Mouse (Mus musculus): ENCODE results near the gene Stard3. TPM values are rescaled to one million over a fixed set of nuclear protein-coding genes. Genes with fewer than 3 reads are reported as not detected.

Stard3 gene
- polyA plus RNA-seq, 1 experiment from 2014 or later, result 42.7 TPM

DNA sequence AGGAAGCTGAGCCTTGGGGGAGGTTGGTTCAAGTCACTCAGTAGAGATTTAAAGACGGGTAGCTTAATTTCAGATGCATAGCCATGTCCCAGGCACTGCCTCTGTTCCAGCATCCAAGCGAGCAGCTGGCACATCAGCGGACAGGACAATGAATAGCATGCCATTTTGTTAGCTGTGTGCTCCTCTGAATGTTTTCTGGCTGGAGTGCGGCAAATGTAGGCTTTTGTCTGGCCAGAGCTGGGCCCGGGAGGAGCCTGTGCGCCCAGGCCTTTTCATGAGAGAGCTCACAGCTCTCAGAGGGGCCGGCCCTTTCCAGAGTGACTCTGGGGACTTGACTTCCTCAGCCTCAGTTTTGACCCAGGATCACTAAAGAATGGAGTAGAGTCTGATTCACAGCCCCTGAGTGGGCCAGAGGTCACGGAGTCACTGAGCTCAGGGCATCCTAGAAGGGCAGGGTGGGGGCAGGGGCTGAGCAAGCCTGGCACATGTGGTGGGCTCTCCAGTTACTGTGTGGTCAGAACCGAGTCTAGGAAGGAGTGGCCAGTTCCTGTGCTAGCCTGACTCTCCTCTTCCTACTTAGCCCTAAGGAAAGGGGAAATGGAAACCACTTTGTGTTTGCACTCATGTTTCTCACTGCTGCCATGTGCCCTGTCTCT is 2.8 kb downstream of the Stard3 start:
- WGBS, result 70% methylated on average over 9 of the region's 9 CpGs
- H3K27ac ChIP-seq (ENCODE audit: low read depth), result no peak overlapping the region

GRCm38 (mm10) chr11:98363817-98364216 is 5.6 kb downstream of the Stard3 start:
- no peak for TF ChIP-seq CTCF (IDR thresholded peaks at IDR 0.05; ENCODE audit: low read depth)
- H3K4me1 ChIP-seq (ENCODE audit: insufficient read depth), result 0 out of 2 replicates have a peak, but pooled peaks cover 7% of the 10 kb centered on the region

More for the DNA sequence above, 2.8 kb downstream of the Stard3 start:
- DNase-seq (no peak), ATAC-seq (ENCODE audit: insufficient read depth) (no peak)
- Histone ChIP-seq H3K27me3 (ENCODE audit: insufficient read depth, low read length) (no peaks in the 10 kb centered on the region), H3K4me1 (ENCODE audit: insufficient read depth) (peaks cover 18% of the 10 kb centered on the region), H3K9me3 (ENCODE audit: low read depth, low read length) (no peaks in the 10 kb centered on the region), H3K36me3 (ENCODE audit: insufficient read depth) (no peaks in the 10 kb centered on the region), H3K9ac (peak overlapping the region; percentile 20; the same call in 1 of the 2 replicates), H3K4me2 (no peak overlapping the region), H3K4me3 (ENCODE audit: low read depth, low read length) (no peak overlapping the region)
- TF ChIP-seq CTCF (IDR thresholded peaks at IDR 0.05; ENCODE audit: low read depth), result no peak

DNA sequence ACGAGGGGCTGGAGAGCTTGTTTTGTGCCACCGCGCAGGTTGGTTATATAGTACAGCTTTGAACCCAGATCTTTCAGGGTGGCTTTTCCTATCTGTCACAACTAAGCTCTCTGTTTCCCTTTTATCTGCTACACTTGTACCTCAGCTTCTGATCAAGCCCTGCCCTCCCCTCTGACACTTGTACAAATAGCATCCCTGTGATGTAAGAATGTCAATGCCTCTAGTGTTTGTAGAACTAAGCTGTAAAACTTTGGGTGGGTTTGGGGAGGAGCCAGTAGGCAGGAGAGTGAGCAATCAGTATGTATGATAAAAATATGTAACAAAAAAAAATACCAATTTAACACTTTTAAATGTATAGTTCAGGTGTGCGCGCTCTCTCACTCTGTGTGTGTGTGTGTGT is 6.2 kb downstream of the Stard3 start:
- ATAC-seq (ENCODE audit: insufficient read depth), result no peak
- H3K9me3 ChIP-seq (ENCODE audit: low read depth, low read length), result no peaks in the 10 kb centered on the region
- H3K4me1 ChIP-seq (ENCODE audit: insufficient read depth), result 0 out of 2 replicates have a peak, but pooled peaks cover 2% of the 10 kb centered on the region
- no peak overlapping the region for H3K4me3 ChIP-seq (ENCODE audit: low read depth, low read length)
- H3K27ac ChIP-seq (ENCODE audit: low read depth), result peak overlapping the region; percentile 33; the same call in 1 of the 2 replicates
- no peak overlapping the region for H3K9ac ChIP-seq
- no peak for DNase-seq
- no peaks in the 10 kb centered on the region for H3K27me3 ChIP-seq (ENCODE audit: insufficient read depth, low read length)
- 80% methylated on average over 5 of the region's 5 CpGs for WGBS
- 0 out of 2 replicates have a peak overlapping the region, but pooled peaks have one; percentile 22 for H3K4me2 ChIP-seq
- no peak for TF ChIP-seq CTCF (IDR thresholded peaks at IDR 0.05; ENCODE audit: low read depth)
- H3K36me3 ChIP-seq (ENCODE audit: insufficient read depth), result no peaks in the 10 kb centered on the region; the same call in 1 of the 2 replicates

More at GRCm38 (mm10) chr11:98363817-98364216, 5.6 kb downstream of the Stard3 start:
- Histone ChIP-seq H3K27me3 (ENCODE audit: insufficient read depth, low read length) (no peaks in the 10 kb centered on the region), H3K4me3 (ENCODE audit: low read depth, low read length) (no peak overlapping the region), H3K4me2 (0 out of 2 replicates have a peak overlapping the region, but pooled peaks have one; percentile 22), H3K27ac (ENCODE audit: low read depth) (no peak overlapping the region), H3K9ac (no peak overlapping the region), H3K9me3 (ENCODE audit: low read depth, low read length) (no peaks in the 10 kb centered on the region), H3K36me3 (ENCODE audit: insufficient read depth) (no peaks in the 10 kb centered on the region; the same call in 1 of the 2 replicates)
- DNase-seq (no peak), ATAC-seq (ENCODE audit: insufficient read depth) (no peak)
- 57% methylated on average over 5 of the region's 5 CpGs for WGBS

DNA sequence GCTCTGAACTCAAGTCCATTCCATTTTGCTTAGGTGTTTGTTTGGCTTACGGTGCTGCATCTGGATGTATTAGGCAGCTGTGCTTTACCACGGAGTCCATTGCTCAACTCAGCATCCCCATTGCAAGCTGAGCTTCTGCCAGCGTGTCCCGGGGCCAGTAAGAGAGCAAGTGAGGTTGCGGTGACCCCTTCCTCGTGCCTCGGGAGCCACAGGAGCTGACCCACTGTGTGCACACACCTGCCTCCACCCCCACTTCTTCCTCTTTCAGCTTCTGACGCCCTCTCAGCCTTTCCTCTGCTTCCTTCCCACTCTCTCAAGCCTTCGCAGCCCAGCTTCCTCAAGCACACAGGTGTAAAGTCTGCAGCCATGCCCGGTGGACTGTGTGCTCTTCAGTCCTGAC is 8.1 kb downstream of the Stard3 start:
- Histone ChIP-seq H3K27me3 (ENCODE audit: insufficient read depth, low read length) (no peaks in the 10 kb centered on the region), H3K27ac (ENCODE audit: low read depth) (no peak overlapping the region), H3K9me3 (ENCODE audit: low read depth, low read length) (no peaks in the 10 kb centered on the region), H3K9ac (no peak overlapping the region), H3K4me3 (ENCODE audit: low read depth, low read length) (no peak overlapping the region), H3K36me3 (ENCODE audit: insufficient read depth) (no peaks in the 10 kb centered on the region; the same call in 1 of the 2 replicates), H3K4me1 (ENCODE audit: insufficient read depth) (no peaks in the 10 kb centered on the region), H3K4me2 (no peak overlapping the region)
- TF ChIP-seq CTCF (IDR thresholded peaks at IDR 0.05; ENCODE audit: low read depth), result no peak
- 61% methylated on average over 10 of the region's 10 CpGs for WGBS
- DNase-seq (no peak), ATAC-seq (ENCODE audit: insufficient read depth) (no peak)

GRCm38 (mm10) chr11:98367171-98367862 is 9.1 kb downstream of the Stard3 start:
- no peak overlapping the region for H3K4me2 ChIP-seq
- ATAC-seq (ENCODE audit: insufficient read depth), result no peak
- no peak for TF ChIP-seq CTCF (IDR thresholded peaks at IDR 0.05; ENCODE audit: low read depth)
- H3K4me1 ChIP-seq (ENCODE audit: insufficient read depth), result no peaks in the 10 kb centered on the region
- H3K27ac ChIP-seq (ENCODE audit: low read depth), result no peak overlapping the region
- H3K36me3 ChIP-seq (ENCODE audit: insufficient read depth), result no peaks in the 10 kb centered on the region; the same call in 1 of the 2 replicates
- H3K27me3 ChIP-seq (ENCODE audit: insufficient read depth, low read length), result no peaks in the 10 kb centered on the region
- no peak for DNase-seq
- H3K4me3 ChIP-seq (ENCODE audit: low read depth, low read length), result no peak overlapping the region
- 76% methylated on average over 10 of the region's 10 CpGs for WGBS
- H3K9ac ChIP-seq, result no peak overlapping the region
- no peaks in the 10 kb centered on the region for H3K9me3 ChIP-seq (ENCODE audit: low read depth, low read length)

DNA sequence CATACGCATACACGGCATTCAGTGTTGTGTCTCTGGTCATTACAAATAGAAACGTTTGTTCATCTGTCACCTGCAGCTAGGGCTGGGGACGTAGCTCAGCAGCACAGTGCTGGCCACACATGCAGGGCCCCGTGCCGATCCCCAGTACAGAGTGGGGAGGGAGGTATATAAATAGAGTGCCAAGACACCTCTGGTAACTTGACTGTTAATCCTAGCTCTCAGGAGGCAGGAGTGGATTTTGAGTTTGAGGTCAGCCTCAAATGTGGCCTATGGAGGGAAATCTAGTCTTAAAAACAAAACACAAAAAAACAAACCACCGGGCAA is 9.7 kb downstream of the Stard3 start:
- DNase-seq (no peak), ATAC-seq (ENCODE audit: insufficient read depth) (no peak)
- Histone ChIP-seq H3K4me3 (ENCODE audit: low read depth, low read length) (no peak overlapping the region), H3K4me2 (no peak overlapping the region), H3K27ac (ENCODE audit: low read depth) (no peak overlapping the region), H3K27me3 (ENCODE audit: insufficient read depth, low read length) (no peaks in the 10 kb centered on the region), H3K36me3 (ENCODE audit: insufficient read depth) (peaks cover under 1% of the 10 kb centered on the region; the same call in 1 of the 2 replicates), H3K4me1 (ENCODE audit: insufficient read depth) (no peaks in the 10 kb centered on the region), H3K9ac (no peak overlapping the region), H3K9me3 (ENCODE audit: low read depth, low read length) (no peaks in the 10 kb centered on the region)
- TF ChIP-seq CTCF (IDR thresholded peaks at IDR 0.05; ENCODE audit: low read depth), result no peak
- 73% methylated on average over 7 of the region's 7 CpGs for WGBS

GRCm38 (mm10) chr11:98369337-98369736 is 11.2 kb downstream of the Stard3 start:
- H3K27ac ChIP-seq (ENCODE audit: low read depth), result no peak overlapping the region
- H3K4me3 ChIP-seq (ENCODE audit: low read depth, low read length), result no peak overlapping the region
- H3K4me1 ChIP-seq (ENCODE audit: insufficient read depth), result no peaks in the 10 kb centered on the region
- peaks cover 5% of the 10 kb centered on the region; the same call in 1 of the 2 replicates for H3K36me3 ChIP-seq (ENCODE audit: insufficient read depth)
- ATAC-seq (ENCODE audit: insufficient read depth) (no peak), DNase-seq (no peak)
- TF ChIP-seq CTCF (IDR thresholded peaks at IDR 0.05; ENCODE audit: low read depth), result no peak
- H3K27me3 ChIP-seq (ENCODE audit: insufficient read depth, low read length), result no peaks in the 10 kb centered on the region
- H3K4me2 ChIP-seq, result no peak overlapping the region
- H3K9me3 ChIP-seq (ENCODE audit: low read depth, low read length), result no peaks in the 10 kb centered on the region
- WGBS, result 66% methylated on average over 6 of the region's 6 CpGs
- H3K9ac ChIP-seq, result no peak overlapping the region

Data from lung, embryonic 14.5 days (tissue).